Mouse (Mus musculus): ENCODE measurements at regions not wholly inside any gene's neighbourhood (a gene's known extent, or its start where the extent isn't known, plus 50 kb on each side); places are given as distances from the start of the nearest gene placed in this dataset.

GRCm38 (mm10) chr1:57574530-57574929 is 167.6 kb upstream of the Tyw5 start:
- no peak for DNase-seq

GRCm38 (mm10) chr1:57576066-57576753 is 169.3 kb upstream of the Tyw5 start:
- no peak for DNase-seq

- DNase-seq: no peak
Observed at GRCm38 (mm10) chr1:57579086-57579485, 172.2 kb upstream of the Tyw5 start.

- DNase-seq: no peak
Observed at GRCm38 (mm10) chr1:57593707-57594589, 180.0 kb upstream of the Spats2l start.

GRCm38 (mm10) chr1:57594815-57595214 is 179.1 kb upstream of the Spats2l start:
- DNase-seq: no peak

GRCm38 (mm10) chr1:57600951-57601350 is 173.0 kb upstream of the Spats2l start:
- no peak for DNase-seq

- no peak for DNase-seq
Observed at GRCm38 (mm10) chr1:57605525-57605924, 168.4 kb upstream of the Spats2l start.

- no peak for DNase-seq
Observed at GRCm38 (mm10) chr1:57606060-57606683, 167.8 kb upstream of the Spats2l start.

GRCm38 (mm10) chr1:57607026-57607425 is 166.9 kb upstream of the Spats2l start:
- DNase-seq: no peak

GRCm38 (mm10) chr1:57607626-57608422 is 166.1 kb upstream of the Spats2l start:
- DNase-seq: no peak

- no peak for DNase-seq
Observed at GRCm38 (mm10) chr1:57608423-57608679, 165.6 kb upstream of the Spats2l start.

GRCm38 (mm10) chr1:57609307-57609706 is 164.7 kb upstream of the Spats2l start:
- DNase-seq: no peak

- no peak for DNase-seq
Observed at GRCm38 (mm10) chr1:57612171-57612570, 161.8 kb upstream of the Spats2l start.

- DNase-seq: peak; percentile 42
Observed at GRCm38 (mm10) chr1:57612931-57613804, 160.8 kb upstream of the Spats2l start.

GRCm38 (mm10) chr1:57615155-57615554 is 158.8 kb upstream of the Spats2l start:
- no peak for DNase-seq

GRCm38 (mm10) chr1:57617316-57617715 is 156.6 kb upstream of the Spats2l start:
- DNase-seq: no peak

GRCm38 (mm10) chr1:57622561-57622960 is 151.4 kb upstream of the Spats2l start:
- no peak for DNase-seq

GRCm38 (mm10) chr1:57633986-57634385 is 140.0 kb upstream of the Spats2l start:
- no peak for DNase-seq

- no peak for DNase-seq
Observed at GRCm38 (mm10) chr1:57642131-57642530, 131.8 kb upstream of the Spats2l start.

GRCm38 (mm10) chr1:57643466-57644097 is 130.4 kb upstream of the Spats2l start:
- no peak for DNase-seq

- DNase-seq: no peak
Observed at GRCm38 (mm10) chr1:57664962-57665361, 109.0 kb upstream of the Spats2l start.

- no peak for DNase-seq
Observed at GRCm38 (mm10) chr1:57665724-57666123, 108.2 kb upstream of the Spats2l start.
